Mouse (Mus musculus) ovary, postnatal 10 days (tissue): Measurements from ENCODE around the gene Grap2.

ENCODE experiments used
- DNase-seq: peaks from one replicate; pipeline ENCODE4 v3.0.0; 2022; ENCODE audit warnings: low spot score

Grap2 gene

GRCm38 (mm10) chr15:80572291-80572690 lies at the start of gene Grap2:
TSS of gene Grap2 (plus strand) at chr15:80572594.
- DNase-seq = no peak

- DNase-seq = no peak
These were observed 42.2 kb upstream of the Grap2 start for GRCm38 (mm10) chr15:80529955-80530869.

- DNase-seq = no peak
These were observed 41.4 kb upstream of the Grap2 start for GRCm38 (mm10) chr15:80531026-80531425.

GRCm38 (mm10) chr15:80532281-80533072 lies 39.9 kb upstream of the Grap2 start:
- DNase-seq = no peak

GRCm38 (mm10) chr15:80533274-80533673 lies 39.1 kb upstream of the Grap2 start:
- DNase-seq = no peak

- DNase-seq = no peak
These were observed 36.3 kb upstream of the Grap2 start for GRCm38 (mm10) chr15:80536051-80536450.

GRCm38 (mm10) chr15:80538075-80538474 lies 34.3 kb upstream of the Grap2 start:
- no peak for DNase-seq

- no peak for DNase-seq
These were observed 33.6 kb upstream of the Grap2 start for GRCm38 (mm10) chr15:80538671-80539340.

- no peak for DNase-seq
These were observed 28.3 kb upstream of the Grap2 start for GRCm38 (mm10) chr15:80544115-80544514.

GRCm38 (mm10) chr15:80545430-80545829 lies 27.0 kb upstream of the Grap2 start:
- DNase-seq = no peak

GRCm38 (mm10) chr15:80554860-80555822 lies 17.3 kb upstream of the Grap2 start:
- DNase-seq = no peak

GRCm38 (mm10) chr15:80556021-80556420 lies 16.4 kb upstream of the Grap2 start:
- no peak for DNase-seq

- DNase-seq = no peak
These were observed 14.6 kb upstream of the Grap2 start for GRCm38 (mm10) chr15:80557745-80558144.

- no peak for DNase-seq
These were observed 12.9 kb upstream of the Grap2 start for GRCm38 (mm10) chr15:80559534-80559933.

- no peak for DNase-seq
These were observed 12.4 kb upstream of the Grap2 start for GRCm38 (mm10) chr15:80559978-80560377.

- DNase-seq = no peak
These were observed 11.5 kb upstream of the Grap2 start for GRCm38 (mm10) chr15:80560646-80561580.

GRCm38 (mm10) chr15:80562446-80562845 lies 9.9 kb upstream of the Grap2 start:
- no peak for DNase-seq

- no peak for DNase-seq
These were observed 8.7 kb upstream of the Grap2 start for GRCm38 (mm10) chr15:80563634-80564208.

GRCm38 (mm10) chr15:80565106-80565665 lies 7.2 kb upstream of the Grap2 start, which contains the start of gene Enthd1:
TSS of gene Enthd1 (minus strand) at chr15:80565156.
- no peak for DNase-seq
